Mouse (Mus musculus) midbrain, embryonic 14.5 days (tissue): ENCODE data around the gene Dock2. TPM values are rescaled to one million over a fixed set of nuclear protein-coding genes. Genes with fewer than 3 reads are reported as not detected.

Source experiments
- ATAC-seq: fragments of 200-750 bp; cut with Nextera tagmentation; 2 replicates; pipeline ENCODE4 v1.8.0; 2017; ENCODE audit warnings: moderate number of reproducible peaks, moderate library complexity; ENCODE audit not compliant: low FRiP score, low TSS enrichment
- DNase-seq: peaks from one replicate; pipeline ENCODE4 v3.0.0-alpha.2; 2015
- H3K27ac ChIP-seq: fragments of 300-500 bp; sonication (generic); replicated peaks from 2 replicates; pipeline ENCODE4 v1.5.1; 2014; ENCODE audit warnings: mild to moderate bottlenecking, low read depth, low read length, moderate library complexity
- H3K27me3 ChIP-seq: fragments of 300-500 bp; sonication (generic); 2 replicates; pipeline ENCODE4 v1.6.1; 2014; ENCODE audit warnings: low read length, control low read depth, mixed read lengths; ENCODE audit not compliant: control insufficient read depth, insufficient read depth
- H3K36me3 ChIP-seq: fragments of 300-500 bp; sonication (generic); 2 replicates; pipeline ENCODE4 v1.6.1; 2014; ENCODE audit warnings: low read length, control low read depth; ENCODE audit not compliant: control insufficient read depth, insufficient read depth
- H3K4me1 ChIP-seq: fragments of 300-500 bp; sonication (generic); 2 replicates; pipeline ENCODE4 v1.6.1; 2014; ENCODE audit warnings: mild to moderate bottlenecking, antibody characterized with exemption, low read length, control low read depth; ENCODE audit not compliant: control insufficient read depth, insufficient read depth
- H3K4me2 ChIP-seq: fragments of 300-500 bp; sonication (generic); 2 replicates; pipeline ENCODE4 v1.6.1; 2014; ENCODE audit warnings: mild to moderate bottlenecking, low read length, moderate library complexity
- H3K4me3 ChIP-seq: fragments of 300-500 bp; sonication (generic); replicated peaks from 2 replicates; pipeline ENCODE4 v1.5.1; 2014; ENCODE audit warnings: low read depth, low read length
- H3K9ac ChIP-seq: fragments of 300-500 bp; sonication (generic); replicated peaks from 2 replicates; pipeline ENCODE4 v1.6.1; 2014; ENCODE audit warnings: mild to moderate bottlenecking, low read length, moderate library complexity
- H3K9me3 ChIP-seq: fragments of 300-500 bp; sonication (generic); 2 replicates; pipeline ENCODE4 v1.6.1; 2016; ENCODE audit warnings: low read length, control low read depth, mixed read lengths; ENCODE audit not compliant: control insufficient read depth
- WGBS: fragments of 180-500 bp; shearing (Covaris S2); extraction: QIAGEN DNeasy Blood & Tissue Kit; methylation state at CpG from one replicate; pipeline ENCODE4 v1.1.7; 2014; 5-methylcytosine and 5-hydroxymethylcytosine counted together
- polyA plus RNA-seq: library from polyadenylated mRNA; unstranded; fragments of >200 nt; fragmentation: Nextera tagmentation; extraction: Ambion mirVana; gene quantifications from 2 replicates; pipeline ENCODE4 v1.2.1, GENCODE M21; 2014

The Dock2 gene
- polyA plus RNA-seq, 1 experiment from 2014 or later: 0.51 TPM

GRCm38 (mm10) chr11:34421061-34421460 is 362.6 kb downstream of the Dock2 start:
- Histone ChIP-seq H3K27me3 (no peaks in the 10 kb centered on the region), H3K27ac (no peak overlapping the region), H3K4me3 (no peak overlapping the region), H3K9me3 (no peaks in the 10 kb centered on the region), H3K9ac (no peak overlapping the region), H3K4me2 (no peak overlapping the region), H3K36me3 (no peaks in the 10 kb centered on the region), H3K4me1 (peaks cover 15% of the 10 kb centered on the region)
- ATAC-seq (no peak), DNase-seq (no peak)
- WGBS: 76% methylated on average over 6 of the region's 6 CpGs

GRCm38 (mm10) chr11:34416619-34416979 is 367.1 kb downstream of the Dock2 start:
- H3K4me3 ChIP-seq: no peak overlapping the region
- H3K27ac ChIP-seq: no peak overlapping the region
- H3K9me3 ChIP-seq: no peaks in the 10 kb centered on the region
- ATAC-seq: 0 out of 2 replicates have a peak, but pooled peaks have one; percentile 8
- H3K4me2 ChIP-seq: 0 out of 2 replicates have a peak overlapping the region, but pooled peaks have one; percentile 5
- no peak for DNase-seq
- no peaks in the 10 kb centered on the region for H3K27me3 ChIP-seq
- no peak overlapping the region for H3K9ac ChIP-seq
- H3K4me1 ChIP-seq: peaks cover 19% of the 10 kb centered on the region
- WGBS: 57% methylated on average over 3 of the region's 3 CpGs
- H3K36me3 ChIP-seq: no peaks in the 10 kb centered on the region

- Histone ChIP-seq H3K4me3 (no peak overlapping the region), H3K4me1 (peaks cover 19% of the 10 kb centered on the region), H3K9me3 (no peaks in the 10 kb centered on the region), H3K36me3 (no peaks in the 10 kb centered on the region), H3K27me3 (no peaks in the 10 kb centered on the region), H3K9ac (no peak overlapping the region), H3K4me2 (0 out of 2 replicates have a peak overlapping the region, but pooled peaks have one; percentile 5), H3K27ac (0 out of 2 replicates have a peak overlapping the region, but pooled peaks have one; percentile 5)
- peak; percentile 78 for DNase-seq
- ATAC-seq: 0 out of 2 replicates have a peak, but pooled peaks have one; percentile 58
- 25% methylated on average over 9 of the region's 9 CpGs for WGBS
Measured at GRCm38 (mm10) chr11:34415884-34416618, 367.6 kb downstream of the Dock2 start.

GRCm38 (mm10) chr11:34406850-34407249 is 376.8 kb downstream of the Dock2 start:
- no peaks in the 10 kb centered on the region for H3K9me3 ChIP-seq
- no peaks in the 10 kb centered on the region for H3K36me3 ChIP-seq
- no peaks in the 10 kb centered on the region for H3K27me3 ChIP-seq
- ATAC-seq: peak; percentile 53; the same call in 1 of the 2 replicates
- no peak overlapping the region for H3K4me3 ChIP-seq
- H3K4me1 ChIP-seq: peaks cover 7% of the 10 kb centered on the region; the same call in 1 of the 2 replicates
- 16% methylated on average over 5 of the region's 5 CpGs for WGBS
- H3K9ac ChIP-seq: no peak overlapping the region
- H3K27ac ChIP-seq: no peak overlapping the region
- peak; percentile 69 for DNase-seq
- no peak overlapping the region for H3K4me2 ChIP-seq

GRCm38 (mm10) chr11:34406309-34406708 is 377.4 kb downstream of the Dock2 start:
- no peaks in the 10 kb centered on the region for H3K36me3 ChIP-seq
- 82% methylated on average over 8 of the region's 8 CpGs for WGBS
- H3K27ac ChIP-seq: no peak overlapping the region
- no peak overlapping the region for H3K4me2 ChIP-seq
- H3K4me1 ChIP-seq: peaks cover 7% of the 10 kb centered on the region; the same call in 1 of the 2 replicates
- DNase-seq (no peak), ATAC-seq (no peak)
- no peaks in the 10 kb centered on the region for H3K27me3 ChIP-seq
- H3K9ac ChIP-seq: no peak overlapping the region
- H3K4me3 ChIP-seq: no peak overlapping the region
- no peaks in the 10 kb centered on the region for H3K9me3 ChIP-seq

GRCm38 (mm10) chr11:34405311-34405710 is 378.4 kb downstream of the Dock2 start:
- no peak for DNase-seq
- no peaks in the 10 kb centered on the region for H3K36me3 ChIP-seq
- H3K9me3 ChIP-seq: no peaks in the 10 kb centered on the region
- H3K27me3 ChIP-seq: no peaks in the 10 kb centered on the region
- no peak overlapping the region for H3K4me3 ChIP-seq
- peaks cover 7% of the 10 kb centered on the region; the same call in 1 of the 2 replicates for H3K4me1 ChIP-seq
- H3K4me2 ChIP-seq: no peak overlapping the region
- no peak overlapping the region for H3K9ac ChIP-seq
- no peak for ATAC-seq
- 73% methylated on average over 1 of the region's 1 CpGs for WGBS
- no peak overlapping the region for H3K27ac ChIP-seq

- H3K4me2 ChIP-seq: no peak overlapping the region
- 93% methylated on average over 8 of the region's 8 CpGs for WGBS
- no peaks in the 10 kb centered on the region for H3K27me3 ChIP-seq
- H3K4me1 ChIP-seq: peaks cover 2% of the 10 kb centered on the region; the same call in 1 of the 2 replicates
- DNase-seq: no peak
- no peak for ATAC-seq
- H3K9me3 ChIP-seq: no peaks in the 10 kb centered on the region
- H3K36me3 ChIP-seq: no peaks in the 10 kb centered on the region
- H3K9ac ChIP-seq: no peak overlapping the region
- H3K4me3 ChIP-seq: no peak overlapping the region
- H3K27ac ChIP-seq: no peak overlapping the region
Measured at GRCm38 (mm10) chr11:34401343-34401742, 382.3 kb downstream of the Dock2 start.

- ATAC-seq: no peak
Measured at GRCm38 (mm10) chr11:34398555-34398954, 385.1 kb downstream of the Dock2 start.

GRCm38 (mm10) chr11:34397661-34398060 is 386.0 kb downstream of the Dock2 start:
- DNase-seq: no peak
- Histone ChIP-seq H3K4me2 (no peak overlapping the region), H3K27me3 (no peaks in the 10 kb centered on the region), H3K36me3 (no peaks in the 10 kb centered on the region), H3K4me1 (no peaks in the 10 kb centered on the region), H3K9ac (no peak overlapping the region), H3K27ac (no peak overlapping the region), H3K4me3 (no peak overlapping the region), H3K9me3 (no peaks in the 10 kb centered on the region)
- 91% methylated on average over 5 of the region's 5 CpGs for WGBS
- no peak for ATAC-seq

More at GRCm38 (mm10) chr11:34398555-34398954, 385.1 kb downstream of the Dock2 start:
- Histone ChIP-seq H3K4me3 (no peak overlapping the region), H3K9me3 (no peaks in the 10 kb centered on the region), H3K4me1 (no peaks in the 10 kb centered on the region), H3K27me3 (no peaks in the 10 kb centered on the region), H3K27ac (no peak overlapping the region), H3K9ac (no peak overlapping the region), H3K36me3 (no peaks in the 10 kb centered on the region), H3K4me2 (no peak overlapping the region)
- DNase-seq: no peak
- WGBS: 97% methylated on average over 2 of the region's 2 CpGs
